Mouse (Mus musculus) lung, adult 2 months (tissue): ENCODE results near the gene Ctsw.
A peak's percentile ranks its signal among the peaks of the same experiment; 100 is the strongest.

Source experiments
- CTCF ChIP-seq: fragments of 200-500 bp; IDR thresholded peaks from 2 replicates; pipeline ENCODE4 v1.5.1; 2011; ENCODE audit warnings: mild to moderate bottlenecking, low read length, control low read depth; ENCODE audit not compliant: insufficient read depth
- POLR2A ChIP-seq: fragments of 200-500 bp; IDR thresholded peaks from 2 replicates; pipeline ENCODE4 v1.6.1; 2011; ENCODE audit warnings: low read depth, mild to moderate bottlenecking, control low read depth, low read length, borderline replicate concordance; ENCODE audit errors: extremely low read depth

- TF ChIP-seq CTCF (no peak), POLR2A (peak; percentile 36; the same call in 1 of the 2 replicates)
Measured at GRCm38 (mm10) chr19:5424092-5424781, 44.1 kb downstream of the Ctsw start.
